Mouse (Mus musculus): Measurements from ENCODE around the gene Zfp142. TPM values are rescaled to one million over a fixed set of nuclear protein-coding genes. Genes with fewer than 3 reads are reported as not detected.

Zfp142 gene
- polyA plus RNA-seq (2012; rRNA removed): 26.1 and 26.8 TPM in 2 replicates

GRCm38 (mm10) chr1:74587773-74588445 lies at the start of gene Zfp142, which contains the start of gene Bcs1l:
TSS of gene Zfp142 (minus strand) at chr1:74588246.
TSS of gene Bcs1l (plus strand) at chr1:74588289.
- TF ChIP-seq CTCF (IDR thresholded peaks at IDR 0.05; ENCODE audit: borderline replicate concordance, extremely low read depth, insufficient read depth, insufficient read length) (0 out of 2 replicates have a peak, but pooled peaks have one; percentile 0), POLR2A (IDR thresholded peaks at IDR 0.05; ENCODE audit: borderline replicate concordance, extremely low read depth, insufficient read depth, insufficient read length, poor library complexity, severe bottlenecking) (peak; percentile 23; the same call in 1 of the 2 replicates)
- peak; percentile 100 for DNase-seq (ENCODE audit: low read depth)

DNA sequence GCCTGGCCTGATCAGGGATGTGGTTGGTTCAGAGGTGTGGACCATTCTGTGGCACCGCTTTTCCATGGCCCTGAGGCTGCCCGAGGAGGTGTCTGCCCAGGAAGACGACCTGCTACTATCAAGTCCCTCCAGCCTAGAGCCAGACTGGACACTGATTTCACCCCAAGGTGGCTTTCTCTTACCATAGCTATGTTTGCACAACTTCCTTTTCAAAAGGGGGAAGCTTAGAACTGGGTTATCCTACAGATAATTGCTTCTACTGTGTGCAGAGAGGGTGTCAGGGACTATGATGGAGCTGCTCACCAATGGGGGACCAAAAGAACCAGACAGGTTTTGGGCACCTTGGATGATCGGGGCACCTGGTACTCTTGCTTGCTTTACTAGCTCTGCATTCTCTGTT lies 44.7 kb upstream of the Zfp142 start:
- TF ChIP-seq CTCF (IDR thresholded peaks at IDR 0.05; ENCODE audit: borderline replicate concordance, extremely low read depth, insufficient read depth, insufficient read length) (no peak), POLR2A (IDR thresholded peaks at IDR 0.05; ENCODE audit: borderline replicate concordance, extremely low read depth, insufficient read depth, insufficient read length, poor library complexity, severe bottlenecking) (no peak)

GRCm38 (mm10) chr1:74628001-74628400 lies 40.0 kb upstream of the Zfp142 start:
- TF ChIP-seq POLR2A (IDR thresholded peaks at IDR 0.05; ENCODE audit: borderline replicate concordance, extremely low read depth, insufficient read depth, insufficient read length, poor library complexity, severe bottlenecking): no peak
- no peak for DNase-seq (ENCODE audit: low read depth)

More for the DNA sequence above, 44.7 kb upstream of the Zfp142 start:
- DNase-seq (ENCODE audit: low read depth): no peak

GRCm38 (mm10) chr1:74626076-74626475 lies 38.0 kb upstream of the Zfp142 start:
- TF ChIP-seq POLR2A (IDR thresholded peaks at IDR 0.05; ENCODE audit: borderline replicate concordance, extremely low read depth, insufficient read depth, insufficient read length, poor library complexity, severe bottlenecking) (no peak), CTCF (IDR thresholded peaks at IDR 0.05; ENCODE audit: borderline replicate concordance, extremely low read depth, insufficient read depth, insufficient read length) (no peak)
- no peak for DNase-seq (ENCODE audit: low read depth)

DNA sequence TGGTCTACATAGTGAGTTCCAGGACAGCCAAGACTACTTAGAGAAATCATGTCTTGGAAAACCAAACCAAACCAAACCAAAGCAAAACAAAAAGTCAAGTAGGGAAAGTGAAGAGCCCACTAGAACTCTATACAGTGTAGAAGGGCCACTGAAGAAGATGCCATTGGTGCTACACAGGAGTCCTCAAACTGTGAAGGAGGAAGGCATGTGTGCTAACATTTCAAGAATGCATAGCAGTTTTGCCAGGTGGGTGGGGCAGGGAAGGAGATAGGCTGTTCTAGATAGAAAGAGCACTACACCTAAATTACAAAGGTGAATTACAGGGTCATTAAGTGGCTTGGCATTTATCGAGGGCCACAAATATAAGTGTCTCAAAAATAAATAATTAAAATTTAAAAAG lies 36.1 kb upstream of the Zfp142 start:
- TF ChIP-seq CTCF (IDR thresholded peaks at IDR 0.05; ENCODE audit: borderline replicate concordance, extremely low read depth, insufficient read depth, insufficient read length): no peak
- TF ChIP-seq POLR2A (IDR thresholded peaks at IDR 0.05; ENCODE audit: borderline replicate concordance, extremely low read depth, insufficient read depth, insufficient read length, poor library complexity, severe bottlenecking): no peak
- DNase-seq (ENCODE audit: low read depth): no peak

DNA sequence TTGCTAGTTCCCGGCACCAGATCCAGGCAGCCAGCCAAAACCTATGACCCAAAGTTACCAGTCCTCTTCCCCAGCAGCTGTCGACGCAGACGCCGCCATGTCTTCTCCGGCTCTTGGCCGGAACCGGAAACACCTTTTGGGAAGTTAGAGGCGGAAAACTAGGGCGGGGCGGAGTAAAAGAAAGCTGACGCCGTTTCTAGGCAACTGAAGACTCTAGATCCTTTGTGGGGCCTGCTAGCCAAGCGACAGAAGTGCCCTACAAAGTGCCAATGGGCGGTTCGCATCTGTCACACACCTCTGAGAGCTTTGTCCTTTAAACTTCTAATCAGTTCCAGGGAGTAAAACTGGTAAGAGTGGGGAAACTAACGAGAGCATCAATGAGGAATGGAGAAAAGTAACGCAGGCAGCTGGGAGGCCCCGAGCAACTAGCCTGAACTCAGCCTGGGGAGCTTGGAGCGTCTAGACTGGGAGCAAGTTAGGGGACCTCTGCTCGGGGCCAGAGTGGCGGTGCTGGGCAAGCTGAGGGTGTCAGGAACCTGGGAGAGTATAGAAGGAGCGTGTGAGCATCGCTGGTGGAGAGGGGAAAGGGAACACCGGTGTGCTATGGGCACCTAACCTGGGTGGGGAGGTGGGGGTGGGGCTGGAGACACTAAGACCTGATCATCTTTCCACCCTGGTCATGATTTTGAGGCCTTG lies 13.4 kb upstream of the Zfp142 start, which contains the start of the genes Rnf25 and Stk36:
Gene Rnf25 (minus strand): TSS at position 131 of the 696 bp plus-strand sequence.
Gene Stk36 (plus strand): TSS at position 179 of the 696 bp plus-strand sequence.
- peak; percentile 97 for DNase-seq (ENCODE audit: low read depth)
- TF ChIP-seq CTCF (IDR thresholded peaks at IDR 0.05; ENCODE audit: borderline replicate concordance, extremely low read depth, insufficient read depth, insufficient read length) (no peak), POLR2A (IDR thresholded peaks at IDR 0.05; ENCODE audit: borderline replicate concordance, extremely low read depth, insufficient read depth, insufficient read length, poor library complexity, severe bottlenecking) (peak; percentile 84; the same call in 1 of the 2 replicates)

DNA sequence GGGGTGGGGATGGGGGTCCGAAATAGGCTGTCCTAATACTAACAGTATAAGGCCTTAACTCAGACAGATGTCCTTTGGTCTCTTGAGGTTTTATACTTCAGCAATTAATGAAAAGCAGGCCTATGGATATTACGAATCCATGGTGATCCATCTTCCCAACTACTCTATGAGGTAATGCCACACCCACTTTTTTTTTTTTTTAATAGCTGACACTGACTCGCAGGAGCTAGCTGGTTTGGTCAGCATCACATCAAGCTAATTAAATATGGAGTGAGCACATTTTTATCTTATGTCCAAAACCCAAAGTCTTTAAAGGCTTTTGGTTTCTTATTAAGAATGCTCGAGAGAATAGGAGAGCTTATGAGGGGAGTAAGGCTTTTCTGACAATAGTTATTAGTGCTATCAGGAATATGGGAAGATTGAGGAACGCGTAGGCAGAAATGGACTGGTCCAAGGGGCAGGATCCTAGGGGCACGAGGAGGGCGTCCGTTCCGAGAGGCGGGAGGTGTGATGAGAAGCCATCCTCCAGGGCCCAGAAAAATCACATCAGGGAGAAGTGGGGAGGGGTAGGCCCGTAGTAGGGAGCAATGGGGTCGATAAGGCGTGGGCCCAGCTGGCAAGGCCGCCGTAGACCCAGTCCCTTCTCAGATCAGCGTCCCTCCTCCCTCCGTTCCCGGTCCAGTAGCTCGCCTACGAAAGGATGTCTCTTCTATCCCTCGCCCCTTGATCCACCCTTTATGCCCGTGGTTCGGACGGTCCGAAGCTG lies 12.6 kb upstream of the Zfp142 start:
- TF ChIP-seq CTCF (IDR thresholded peaks at IDR 0.05; ENCODE audit: borderline replicate concordance, extremely low read depth, insufficient read depth, insufficient read length): no peak
- no peak for TF ChIP-seq POLR2A (IDR thresholded peaks at IDR 0.05; ENCODE audit: borderline replicate concordance, extremely low read depth, insufficient read depth, insufficient read length, poor library complexity, severe bottlenecking)

GRCm38 (mm10) chr1:74594434-74594833 lies 6.4 kb upstream of the Zfp142 start:
- no peak for TF ChIP-seq CTCF (IDR thresholded peaks at IDR 0.05; ENCODE audit: borderline replicate concordance, extremely low read depth, insufficient read depth, insufficient read length)
- no peak for TF ChIP-seq POLR2A (IDR thresholded peaks at IDR 0.05; ENCODE audit: borderline replicate concordance, extremely low read depth, insufficient read depth, insufficient read length, poor library complexity, severe bottlenecking)
- DNase-seq (ENCODE audit: low read depth): no peak

More for the DNA sequence above, 12.6 kb upstream of the Zfp142 start:
- DNase-seq (ENCODE audit: low read depth): no peak

GRCm38 (mm10) chr1:74587233-74587772 lies 743 bp downstream of the Zfp142 start:
- TF ChIP-seq CTCF (IDR thresholded peaks at IDR 0.05; ENCODE audit: borderline replicate concordance, extremely low read depth, insufficient read depth, insufficient read length) (no peak), POLR2A (IDR thresholded peaks at IDR 0.05; ENCODE audit: borderline replicate concordance, extremely low read depth, insufficient read depth, insufficient read length, poor library complexity, severe bottlenecking) (no peak)
- DNase-seq (ENCODE audit: low read depth): no peak

DNA sequence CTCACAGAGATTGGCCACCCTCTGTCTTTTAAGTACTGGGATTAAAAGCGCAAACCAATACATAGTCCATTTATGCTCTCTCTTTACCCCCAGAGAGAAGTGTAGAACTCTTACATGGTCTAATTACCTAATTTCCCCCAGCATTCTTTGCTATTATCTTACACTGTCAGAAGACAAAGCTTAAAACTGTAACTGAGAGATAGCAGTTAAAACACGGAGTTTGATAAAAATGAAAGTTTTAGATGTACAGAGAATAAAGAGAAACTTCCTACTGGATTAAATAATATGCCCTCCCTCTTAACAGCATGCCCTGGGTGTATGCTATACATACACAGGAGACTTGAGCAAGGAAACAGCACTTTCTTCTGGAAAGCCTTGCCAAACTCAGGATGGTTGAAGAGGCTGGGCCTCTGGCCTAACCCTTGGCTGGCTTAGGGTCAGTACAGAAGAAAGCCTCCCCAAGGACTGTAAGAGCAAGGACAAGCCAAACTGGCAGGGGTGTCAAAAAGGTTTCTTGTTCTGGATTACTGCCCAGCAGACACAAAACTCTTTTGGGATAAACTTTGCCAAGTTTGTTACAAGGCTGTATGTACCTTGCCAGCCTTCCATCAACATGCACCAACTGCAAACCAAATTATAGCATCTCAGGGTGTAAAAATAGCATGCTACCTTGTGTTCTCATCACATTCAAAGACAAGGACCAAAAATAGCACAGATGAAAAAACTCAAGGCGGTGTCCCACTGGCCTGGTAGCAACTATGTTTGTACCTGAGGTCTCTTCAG lies 3.2 kb downstream of the Zfp142 start:
- DNase-seq (ENCODE audit: low read depth): no peak
- TF ChIP-seq CTCF (IDR thresholded peaks at IDR 0.05; ENCODE audit: borderline replicate concordance, extremely low read depth, insufficient read depth, insufficient read length) (no peak), POLR2A (IDR thresholded peaks at IDR 0.05; ENCODE audit: borderline replicate concordance, extremely low read depth, insufficient read depth, insufficient read length, poor library complexity, severe bottlenecking) (no peak)
